Mouse (Mus musculus): ENCODE results near the gene Dapk2. TPM values are rescaled to one million over a fixed set of nuclear protein-coding genes. Genes with fewer than 3 reads are reported as not detected.
A peak's percentile ranks its signal among the peaks of the same experiment; 100 is the strongest.
"Not testable (repeated sequence)": the region's sequence is repeated elsewhere in the genome, so short reads cannot be mapped to it uniquely, and the experiment has no call there.

The Dapk2 gene
- polyA plus RNA-seq, 1 experiment from 2014 or later = 4.4 TPM

- not testable (repeated sequence) for H3K4me1 ChIP-seq (replicated peaks; ENCODE audit: control insufficient read depth, insufficient read depth, low read length); H3K9ac ChIP-seq (ENCODE audit: low read length); H3K27ac ChIP-seq (ENCODE audit: low read depth); ATAC-seq (replicated peaks; ENCODE audit: low FRiP score, low TSS enrichment, low read depth); H3K4me2 ChIP-seq (ENCODE audit: low read length); H3K36me3 ChIP-seq (ENCODE audit: control insufficient read depth, insufficient read depth, low read length); DNase-seq (ENCODE audit: low spot score); H3K27me3 ChIP-seq (replicated peaks; ENCODE audit: control insufficient read depth, insufficient read depth, low read length); H3K4me3 ChIP-seq (ENCODE audit: low read depth, low read length); H3K9me3 ChIP-seq (ENCODE audit: control insufficient read depth, low read length)
- WGBS = 100% methylated on average over 2 of the region's 2 CpGs
These were observed 127.2 kb downstream of the Dapk2 start for GRCm38 (mm10) chr9:66285241-66285640.

DNA sequence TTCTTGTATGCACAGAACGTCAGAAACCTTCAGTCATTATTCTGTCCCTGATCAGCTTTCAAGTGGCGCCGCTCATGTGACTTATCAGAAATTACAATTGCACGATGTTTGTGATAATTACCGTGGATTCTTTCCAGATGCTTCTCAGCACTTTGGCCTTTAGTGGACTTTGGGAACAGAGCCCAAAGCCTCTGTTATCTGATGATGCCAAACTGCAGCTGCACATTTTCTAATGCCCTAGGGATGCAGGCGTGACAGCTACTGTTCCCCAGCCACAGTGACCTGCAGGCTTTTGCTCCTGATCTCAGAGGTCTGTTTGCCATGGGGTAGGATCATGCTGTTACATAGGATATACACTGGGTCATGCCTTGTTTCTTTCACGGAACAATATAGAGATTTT is 127.9 kb downstream of the Dapk2 start:
- ATAC-seq (replicated peaks; ENCODE audit: low FRiP score, low TSS enrichment, low read depth) = no peak
- Histone ChIP-seq H3K36me3 (ENCODE audit: control insufficient read depth, insufficient read depth, low read length) (no peaks in the 10 kb centered on the region), H3K27ac (ENCODE audit: low read depth) (no peak overlapping the region), H3K9ac (ENCODE audit: low read length) (no peak overlapping the region), H3K9me3 (ENCODE audit: control insufficient read depth, low read length) (no peaks in the 10 kb centered on the region), H3K4me3 (ENCODE audit: low read depth, low read length) (no peak overlapping the region), H3K27me3 (replicated peaks; ENCODE audit: control insufficient read depth, insufficient read depth, low read length) (no peaks in the 10 kb centered on the region), H3K4me2 (ENCODE audit: low read length) (no peak overlapping the region), H3K4me1 (replicated peaks; ENCODE audit: control insufficient read depth, insufficient read depth, low read length) (no peaks in the 10 kb centered on the region)
- 65% methylated on average over 7 of the region's 7 CpGs for WGBS
- no peak for DNase-seq (ENCODE audit: low spot score)

- DNase-seq (ENCODE audit: low spot score) = no peak
- Histone ChIP-seq H3K4me1 (replicated peaks; ENCODE audit: control insufficient read depth, insufficient read depth, low read length) (peaks cover 5% of the 10 kb centered on the region; the same call in 1 of the 2 replicates), H3K36me3 (ENCODE audit: control insufficient read depth, insufficient read depth, low read length) (no peaks in the 10 kb centered on the region), H3K27ac (ENCODE audit: low read depth) (no peak overlapping the region), H3K4me2 (ENCODE audit: low read length) (no peak overlapping the region), H3K9me3 (ENCODE audit: control insufficient read depth, low read length) (no peaks in the 10 kb centered on the region), H3K9ac (ENCODE audit: low read length) (no peak overlapping the region), H3K27me3 (replicated peaks; ENCODE audit: control insufficient read depth, insufficient read depth, low read length) (no peaks in the 10 kb centered on the region), H3K4me3 (ENCODE audit: low read depth, low read length) (no peak overlapping the region)
- WGBS = 85% methylated on average over 2 of the region's 2 CpGs
- ATAC-seq (replicated peaks; ENCODE audit: low FRiP score, low TSS enrichment, low read depth) = no peak
These were observed 132.7 kb downstream of the Dapk2 start for GRCm38 (mm10) chr9:66290727-66291126.

DNA sequence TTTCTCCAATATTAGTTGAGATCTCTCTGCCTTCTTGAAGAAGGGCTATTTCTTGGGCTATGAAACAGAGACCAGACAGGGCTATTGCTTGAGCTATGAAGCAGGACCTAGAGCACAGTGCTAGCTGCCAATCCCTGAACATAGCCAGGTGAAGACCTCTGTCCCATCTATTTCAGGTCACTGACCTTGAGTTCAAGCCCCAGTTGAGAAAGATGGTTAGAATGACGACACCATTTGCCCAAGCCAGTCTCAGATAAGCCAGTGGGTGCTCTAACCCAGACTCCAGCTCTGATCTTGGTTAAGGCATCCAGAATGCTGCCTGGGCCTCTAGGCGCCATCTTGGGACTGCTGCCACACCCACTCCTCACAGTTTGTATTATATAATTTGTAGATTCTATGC is 135.3 kb downstream of the Dapk2 start:
- WGBS = 94% methylated on average over 2 of the region's 2 CpGs
- Histone ChIP-seq H3K27ac (ENCODE audit: low read depth) (no peak overlapping the region), H3K27me3 (replicated peaks; ENCODE audit: control insufficient read depth, insufficient read depth, low read length) (no peaks in the 10 kb centered on the region), H3K4me1 (replicated peaks; ENCODE audit: control insufficient read depth, insufficient read depth, low read length) (peaks cover 5% of the 10 kb centered on the region; the same call in 1 of the 2 replicates), H3K9ac (ENCODE audit: low read length) (no peak overlapping the region), H3K4me3 (ENCODE audit: low read depth, low read length) (no peak overlapping the region), H3K9me3 (ENCODE audit: control insufficient read depth, low read length) (no peaks in the 10 kb centered on the region), H3K36me3 (ENCODE audit: control insufficient read depth, insufficient read depth, low read length) (no peaks in the 10 kb centered on the region), H3K4me2 (ENCODE audit: low read length) (no peak overlapping the region)
- ATAC-seq (replicated peaks; ENCODE audit: low FRiP score, low TSS enrichment, low read depth) = no peak
- no peak for DNase-seq (ENCODE audit: low spot score)

- Histone ChIP-seq H3K9ac (ENCODE audit: low read length) (no peak overlapping the region), H3K27ac (ENCODE audit: low read depth) (no peak overlapping the region), H3K27me3 (replicated peaks; ENCODE audit: control insufficient read depth, insufficient read depth, low read length) (no peaks in the 10 kb centered on the region), H3K4me1 (replicated peaks; ENCODE audit: control insufficient read depth, insufficient read depth, low read length) (peaks cover 5% of the 10 kb centered on the region; the same call in 1 of the 2 replicates), H3K4me3 (ENCODE audit: low read depth, low read length) (no peak overlapping the region), H3K36me3 (ENCODE audit: control insufficient read depth, insufficient read depth, low read length) (no peaks in the 10 kb centered on the region), H3K9me3 (ENCODE audit: control insufficient read depth, low read length) (no peaks in the 10 kb centered on the region), H3K4me2 (ENCODE audit: low read length) (no peak overlapping the region)
- WGBS = 87% methylated on average over 1 of the region's 1 CpGs
- DNase-seq (ENCODE audit: low spot score) = no peak
- ATAC-seq (replicated peaks; ENCODE audit: low FRiP score, low TSS enrichment, low read depth) = no peak
These were observed 136.2 kb downstream of the Dapk2 start for GRCm38 (mm10) chr9:66294227-66294626.

DNA sequence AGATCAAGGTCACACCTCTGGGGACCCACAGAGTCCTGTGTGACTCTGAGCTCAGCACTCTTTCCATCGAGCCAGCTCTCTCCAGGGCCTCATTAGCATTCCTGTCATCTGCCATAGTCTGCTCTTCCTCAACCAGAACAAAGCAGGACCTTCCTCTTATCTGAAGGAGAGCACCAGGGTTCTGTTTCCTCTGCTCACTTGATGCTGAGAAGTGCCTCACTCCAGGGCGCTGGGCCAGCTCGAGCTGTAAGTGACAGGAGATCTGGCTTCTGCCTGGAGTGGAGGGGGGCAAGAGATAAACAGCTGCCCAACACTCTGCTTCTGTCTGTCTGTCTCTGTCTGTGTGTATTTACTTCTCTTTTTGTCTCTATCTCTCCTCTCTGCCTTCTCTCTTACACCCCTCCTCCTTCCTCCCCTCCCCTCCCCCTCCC is 137.0 kb downstream of the Dapk2 start:
- 2% methylated on average over 3 of the region's 3 CpGs for whole genome bisulfite sequencing
- Histone ChIP-seq H3K4me2 (ENCODE audit: low read length) (no peak overlapping the region), H3K9ac (ENCODE audit: low read length) (no peak overlapping the region), H3K27ac (ENCODE audit: low read depth) (no peak overlapping the region), H3K9me3 (ENCODE audit: control insufficient read depth, low read length) (no peaks in the 10 kb centered on the region), H3K36me3 (ENCODE audit: control insufficient read depth, insufficient read depth, low read length) (no peaks in the 10 kb centered on the region), H3K4me1 (replicated peaks; ENCODE audit: control insufficient read depth, insufficient read depth, low read length) (peaks cover 5% of the 10 kb centered on the region; the same call in 1 of the 2 replicates), H3K27me3 (replicated peaks; ENCODE audit: control insufficient read depth, insufficient read depth, low read length) (no peaks in the 10 kb centered on the region), H3K4me3 (ENCODE audit: low read depth, low read length) (no peak overlapping the region)
- ATAC-seq (replicated peaks; ENCODE audit: low FRiP score, low TSS enrichment, low read depth) (0 out of 2 replicates have a peak, but pooled peaks have one; percentile 32), DNase-seq (ENCODE audit: low spot score) (no peak)

DNA sequence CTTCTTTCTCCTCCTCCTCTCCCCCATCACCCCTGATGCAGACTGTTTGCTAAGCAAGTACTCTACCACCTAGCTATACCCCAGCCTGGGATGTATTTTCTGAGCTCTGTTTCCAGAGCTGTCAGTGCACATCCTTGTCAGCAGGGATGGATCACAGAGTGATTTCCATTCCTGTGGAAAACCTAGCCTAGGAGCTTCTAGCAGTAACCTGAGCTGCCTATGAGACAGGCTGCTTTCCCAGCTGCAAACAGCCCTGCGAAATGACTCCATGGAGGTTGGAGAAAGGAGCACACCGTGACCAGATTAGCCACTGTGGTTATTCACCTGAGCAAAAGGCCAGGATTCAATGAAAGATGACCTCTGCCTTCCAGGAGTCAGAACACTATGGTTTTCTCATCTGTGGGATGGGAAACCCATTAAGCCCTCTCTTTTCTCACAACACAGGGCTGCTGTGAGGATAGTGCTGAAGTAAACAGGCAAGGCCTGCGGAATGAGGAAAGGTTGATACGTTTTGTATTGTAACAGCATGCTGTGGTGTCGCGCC is 137.6 kb downstream of the Dapk2 start:
- Histone ChIP-seq H3K4me1 (replicated peaks; ENCODE audit: control insufficient read depth, insufficient read depth, low read length) (peaks cover 5% of the 10 kb centered on the region; the same call in 1 of the 2 replicates), H3K4me3 (ENCODE audit: low read depth, low read length) (no peak overlapping the region), H3K9ac (ENCODE audit: low read length) (no peak overlapping the region), H3K4me2 (ENCODE audit: low read length) (no peak overlapping the region), H3K27ac (ENCODE audit: low read depth) (no peak overlapping the region), H3K36me3 (ENCODE audit: control insufficient read depth, insufficient read depth, low read length) (no peaks in the 10 kb centered on the region), H3K9me3 (ENCODE audit: control insufficient read depth, low read length) (no peaks in the 10 kb centered on the region), H3K27me3 (replicated peaks; ENCODE audit: control insufficient read depth, insufficient read depth, low read length) (no peaks in the 10 kb centered on the region)
- ATAC-seq (replicated peaks; ENCODE audit: low FRiP score, low TSS enrichment, low read depth) (no peak), DNase-seq (ENCODE audit: low spot score) (no peak)
- WGBS = 71% methylated on average over 6 of the region's 6 CpGs

DNA sequence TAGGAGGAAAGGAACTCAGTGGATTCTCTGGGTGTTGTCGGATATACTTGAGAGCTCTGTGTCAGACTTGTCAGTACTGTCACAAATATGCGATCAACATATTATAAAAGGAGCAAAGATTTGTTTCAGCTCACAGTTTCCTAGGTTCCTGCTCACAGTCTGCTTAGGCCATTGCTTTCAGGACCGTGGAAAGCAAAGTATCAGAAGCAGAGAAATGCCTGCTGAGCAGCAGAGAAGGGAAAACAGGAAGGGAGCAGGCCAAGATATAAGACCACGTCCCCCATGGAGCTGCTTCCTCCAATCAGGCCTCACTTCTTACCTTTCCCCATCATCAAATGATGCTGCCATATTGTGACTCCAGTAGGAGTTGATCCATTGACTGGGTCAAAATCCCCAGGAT is 140.8 kb downstream of the Dapk2 start:
- no peak overlapping the region for H3K9ac ChIP-seq (ENCODE audit: low read length)
- no peak overlapping the region for H3K4me2 ChIP-seq (ENCODE audit: low read length)
- no peaks in the 10 kb centered on the region for H3K27me3 ChIP-seq (replicated peaks; ENCODE audit: control insufficient read depth, insufficient read depth, low read length)
- no peaks in the 10 kb centered on the region for H3K9me3 ChIP-seq (ENCODE audit: control insufficient read depth, low read length)
- no peak for DNase-seq (ENCODE audit: low spot score)
- H3K27ac ChIP-seq (ENCODE audit: low read depth) = no peak overlapping the region
- peaks cover 5% of the 10 kb centered on the region; the same call in 1 of the 2 replicates for H3K4me1 ChIP-seq (replicated peaks; ENCODE audit: control insufficient read depth, insufficient read depth, low read length)
- H3K4me3 ChIP-seq (ENCODE audit: low read depth, low read length) = no peak overlapping the region
- 86% methylated on average over 4 of the region's 4 CpGs for WGBS
- H3K36me3 ChIP-seq (ENCODE audit: control insufficient read depth, insufficient read depth, low read length) = no peaks in the 10 kb centered on the region
- no peak for ATAC-seq (replicated peaks; ENCODE audit: low FRiP score, low TSS enrichment, low read depth)

- H3K36me3 ChIP-seq (ENCODE audit: control insufficient read depth, insufficient read depth, low read length) = no peaks in the 10 kb centered on the region
- ATAC-seq (replicated peaks; ENCODE audit: low FRiP score, low TSS enrichment, low read depth) (no peak), DNase-seq (ENCODE audit: low spot score) (no peak)
- no peak overlapping the region for H3K4me3 ChIP-seq (ENCODE audit: low read depth, low read length)
- no peak overlapping the region for H3K9ac ChIP-seq (ENCODE audit: low read length)
- no peak overlapping the region for H3K27ac ChIP-seq (ENCODE audit: low read depth)
- H3K27me3 ChIP-seq (replicated peaks; ENCODE audit: control insufficient read depth, insufficient read depth, low read length) = no peaks in the 10 kb centered on the region
- WGBS = 87% methylated on average over 2 of the region's 2 CpGs
- H3K4me2 ChIP-seq (ENCODE audit: low read length) = no peak overlapping the region
- H3K9me3 ChIP-seq (ENCODE audit: control insufficient read depth, low read length) = no peaks in the 10 kb centered on the region
- H3K4me1 ChIP-seq (replicated peaks; ENCODE audit: control insufficient read depth, insufficient read depth, low read length) = no peaks in the 10 kb centered on the region; the same call in 1 of the 2 replicates
These were observed 142.5 kb downstream of the Dapk2 start for GRCm38 (mm10) chr9:66300448-66301027.
